21 mouse cellular contexts compared by ENCODE assay signal in the genomic region with DNA sequence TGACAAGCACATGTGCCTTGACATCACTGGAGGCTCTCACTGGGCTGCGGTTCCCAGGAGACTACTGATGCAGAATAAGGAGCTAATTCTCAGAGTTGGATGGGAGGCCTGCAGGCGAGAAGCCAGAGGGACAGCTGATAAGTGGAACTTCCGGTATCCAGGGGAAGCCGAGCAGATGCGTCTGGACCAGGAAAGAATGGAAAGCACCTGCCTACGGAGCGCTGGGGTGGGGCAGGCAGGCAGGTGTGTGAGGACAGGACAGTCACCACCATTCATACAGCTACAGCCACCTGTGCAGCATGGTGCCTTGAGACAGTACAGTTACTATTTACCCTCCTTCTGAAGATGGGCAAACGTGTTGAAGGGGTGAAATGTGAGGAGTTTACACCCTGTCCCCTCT.
DNase-seq lines count a peak whose midpoint lies in the region; ATAC-seq and TF ChIP-seq lines count a peak whose summit lies in the region.
"Had no signal": no experiment of that assay in that cellular context is flagged by ENCODE, and none has a peak within 500 bp of the region (broad histone marks: within the 10 kb centered on the region; RNA-seq: fewer than 3 reads in every experiment).

No protein-coding gene starts in this region.

- H3K4me2 ChIP-seq in forebrain, embryonic 11.5 days (ENCODE audit: low read depth, low read length, severe bottlenecking) = no peak overlapping the region
- H3K4me2 ChIP-seq in forebrain, embryonic 13.5 days = no peak overlapping the region
- H3K4me2 ChIP-seq: forebrain, embryonic 15.5 days; heart, embryonic 13.5 days; hindbrain, embryonic 14.5 days had no signal

- no peak overlapping the region for H3K27ac ChIP-seq in forebrain, embryonic 11.5 days (ENCODE audit: low read depth, low read length)
- H3K27ac ChIP-seq in forebrain, embryonic 13.5 days = no peak overlapping the region
- H3K27ac ChIP-seq in testis, adult 2 months (ENCODE audit: control insufficient read depth, insufficient read depth, low read depth, low read length) = no peak overlapping the region
- H3K27ac ChIP-seq: forebrain, embryonic 10.5 days; forebrain, embryonic 15.5 days; heart, embryonic 13.5 days; hindbrain, embryonic 10.5 days; hindbrain, embryonic 14.5 days; hindbrain, postnatal 0 days had no signal

- H3K9ac ChIP-seq in forebrain, embryonic 11.5 days (ENCODE audit: low read length) = no peak overlapping the region
- no peak overlapping the region for H3K9ac ChIP-seq in forebrain, embryonic 13.5 days
- H3K9ac ChIP-seq: forebrain, embryonic 15.5 days; heart, embryonic 13.5 days; hindbrain, embryonic 14.5 days had no signal

- H3K4me1 ChIP-seq in forebrain, embryonic 11.5 days (replicated peaks; ENCODE audit: control insufficient read depth, insufficient read depth, low read length) = no peaks in the 10 kb centered on the region
- no peaks in the 10 kb centered on the region for H3K4me1 ChIP-seq in forebrain, embryonic 13.5 days
- peaks cover 13% of the 10 kb centered on the region for H3K4me1 ChIP-seq in testis, adult 2 months (ENCODE audit: control insufficient read depth, insufficient read depth, low read length)
- H3K4me1 ChIP-seq: forebrain, embryonic 15.5 days; heart, embryonic 13.5 days had no signal

- 84% methylated on average over 8 of the region's 8 CpGs for WGBS in forebrain, embryonic 11.5 days
- WGBS in forebrain, embryonic 13.5 days = 81% methylated on average over 8 of the region's 8 CpGs

- no peak overlapping the region for H3K4me3 ChIP-seq in forebrain, embryonic 11.5 days (ENCODE audit: low read depth, low read length)
- no peak overlapping the region for H3K4me3 ChIP-seq in forebrain, embryonic 13.5 days
- peak overlapping the region; percentile 63 for H3K4me3 ChIP-seq in testis, adult 2 months (ENCODE audit: control insufficient read depth, low read depth, low read length)
- H3K4me3 ChIP-seq: forebrain, embryonic 10.5 days; forebrain, embryonic 15.5 days; heart, embryonic 13.5 days; hindbrain, embryonic 10.5 days had no signal

- ATAC-seq in forebrain, embryonic 11.5 days (replicated peaks; ENCODE audit: low FRiP score) = no peak
- no peak for ATAC-seq in forebrain, embryonic 13.5 days
- ATAC-seq: forebrain, embryonic 15.5 days; hindbrain, postnatal 0 days; inflammation-experienced regulatory T-cells, adult 6 months; Patski had no signal

- DNase-seq in forebrain, embryonic 11.5 days (ENCODE audit: low spot score) = peak; percentile 41
- DNase-seq in heart, postnatal 4 days = peak; percentile 7
- DNase-seq in heart, adult 9 months (ENCODE audit: low spot score in 2 of 2) = no peak
- DNase-seq in testis, postnatal 14 days (ENCODE audit: low spot score) = no peak
- DNase-seq: adrenal gland, postnatal 10 days; adrenal gland, postnatal 36 days; cerebellum, adult 18-20 months; cerebellum, adult 9-10 months; gastrocnemius, postnatal 25 days; kidney, adult 18-20 months had no signal

- no peak for TF ChIP-seq CTCF in testis, adult 2 months (IDR thresholded peaks at IDR 0.05; ENCODE audit: control insufficient read depth, insufficient read depth, insufficient replicate concordance, low read depth, low read length)

- no peaks in the 10 kb centered on the region for H3K27me3 ChIP-seq in forebrain, embryonic 11.5 days (ENCODE audit: control insufficient read depth, insufficient read depth, low read length)
- no peaks in the 10 kb centered on the region for H3K27me3 ChIP-seq in forebrain, embryonic 13.5 days
- H3K27me3 ChIP-seq in testis, adult 2 months (ENCODE audit: control insufficient read depth, insufficient read depth, low read length) = no peaks in the 10 kb centered on the region
- H3K27me3 ChIP-seq: forebrain, embryonic 15.5 days; Patski had no signal

- no peaks in the 10 kb centered on the region for H3K9me3 ChIP-seq in forebrain, embryonic 11.5 days (ENCODE audit: control insufficient read depth, low read length)
- H3K9me3 ChIP-seq in forebrain, embryonic 13.5 days (replicated peaks) = peaks cover 8% of the 10 kb centered on the region; the same call in 1 of the 2 replicates
- H3K9me3 ChIP-seq: forebrain, embryonic 15.5 days had no signal

- H3K36me3 ChIP-seq in forebrain, embryonic 11.5 days (ENCODE audit: control insufficient read depth, insufficient read depth, low read length) = no peaks in the 10 kb centered on the region
- no peaks in the 10 kb centered on the region for H3K36me3 ChIP-seq in forebrain, embryonic 13.5 days (ENCODE audit: poor library complexity, severe bottlenecking)
- H3K36me3 ChIP-seq in testis, adult 2 months (ENCODE audit: control insufficient read depth, insufficient read depth, low read length) = no peaks in the 10 kb centered on the region
- H3K36me3 ChIP-seq: forebrain, embryonic 10.5 days; forebrain, embryonic 15.5 days; G1E; heart, embryonic 13.5 days; hindbrain, embryonic 10.5 days had no signal

- TF ChIP-seq POLR2A in testis, adult 2 months (IDR thresholded peaks at IDR 0.05; ENCODE audit: control insufficient read depth, low read depth, low read length) = no peak

Comparison
In these comparisons a context has a peak if more than half of its experiments do, and no peak if none do; other contexts are left out.
1. DNase-seq: peak in forebrain, embryonic 11.5 days (single experiment) and heart, postnatal 4 days (single experiment); none in heart, adult 9 months (0 of 2) and testis, postnatal 14 days (single experiment).